Mouse (Mus musculus): ENCODE measurements around the gene Top1. TPM values are rescaled to one million over a fixed set of nuclear protein-coding genes. Genes with fewer than 3 reads are reported as not detected.
A peak's percentile ranks its signal among the peaks of the same experiment; 100 is the strongest.

Top1 gene
- polyA plus RNA-seq, 1 experiment from 2014 or later: 103 TPM

- 90% methylated on average over 3 of the region's 3 CpGs for WGBS (ENCODE audit: missing documents)
- H3K4me3 ChIP-seq (ENCODE audit: inconsistent target): no peak overlapping the region
- peaks cover 94% of the 10 kb centered on the region for H3K36me3 ChIP-seq (ENCODE audit: inconsistent target)
- no peaks in the 10 kb centered on the region for H3K79me2 ChIP-seq (ENCODE audit: inconsistent target)
- no peak overlapping the region for H3K27ac ChIP-seq
Observed at GRCm38 (mm10) chr2:160718811-160719210, 73.1 kb downstream of the Top1 start.

GRCm38 (mm10) chr2:160722714-160723113, 77.0 kb downstream of the Top1 start:
- 91% methylated on average over 4 of the region's 4 CpGs for WGBS (ENCODE audit: missing documents)

GRCm38 (mm10) chr2:160723613-160724375, 78.1 kb downstream of the Top1 start:
- H3K4me3 ChIP-seq (ENCODE audit: inconsistent target): no peak overlapping the region
- no peaks in the 10 kb centered on the region for H3K79me2 ChIP-seq (ENCODE audit: inconsistent target)
- no peak overlapping the region for H3K27ac ChIP-seq
- peaks cover 45% of the 10 kb centered on the region for H3K36me3 ChIP-seq (ENCODE audit: inconsistent target)
- 84% methylated on average over 4 of the region's 4 CpGs for WGBS (ENCODE audit: missing documents)

More at GRCm38 (mm10) chr2:160722714-160723113, 77.0 kb downstream of the Top1 start:
- H3K79me2 ChIP-seq (ENCODE audit: inconsistent target): no peaks in the 10 kb centered on the region
- H3K4me3 ChIP-seq (ENCODE audit: inconsistent target): no peak overlapping the region
- no peak overlapping the region for H3K27ac ChIP-seq
- H3K36me3 ChIP-seq (ENCODE audit: inconsistent target): peaks cover 56% of the 10 kb centered on the region

- WGBS (ENCODE audit: missing documents): 75% methylated on average over 5 of the region's 5 CpGs
- H3K79me2 ChIP-seq (ENCODE audit: inconsistent target): no peaks in the 10 kb centered on the region
- no peak overlapping the region for H3K4me3 ChIP-seq (ENCODE audit: inconsistent target)
- H3K36me3 ChIP-seq (ENCODE audit: inconsistent target): peaks cover 38% of the 10 kb centered on the region
- H3K27ac ChIP-seq: no peak overlapping the region
Observed at GRCm38 (mm10) chr2:160724536-160724935, 78.8 kb downstream of the Top1 start.

- H3K36me3 ChIP-seq (ENCODE audit: inconsistent target): peaks cover 24% of the 10 kb centered on the region
- no peaks in the 10 kb centered on the region for H3K79me2 ChIP-seq (ENCODE audit: inconsistent target)
- WGBS (ENCODE audit: missing documents): 95% methylated on average over 6 of the region's 6 CpGs
- H3K4me3 ChIP-seq (ENCODE audit: inconsistent target): no peak overlapping the region
- H3K27ac ChIP-seq: no peak overlapping the region
Observed at GRCm38 (mm10) chr2:160725877-160726864, 80.5 kb downstream of the Top1 start.

DNA sequence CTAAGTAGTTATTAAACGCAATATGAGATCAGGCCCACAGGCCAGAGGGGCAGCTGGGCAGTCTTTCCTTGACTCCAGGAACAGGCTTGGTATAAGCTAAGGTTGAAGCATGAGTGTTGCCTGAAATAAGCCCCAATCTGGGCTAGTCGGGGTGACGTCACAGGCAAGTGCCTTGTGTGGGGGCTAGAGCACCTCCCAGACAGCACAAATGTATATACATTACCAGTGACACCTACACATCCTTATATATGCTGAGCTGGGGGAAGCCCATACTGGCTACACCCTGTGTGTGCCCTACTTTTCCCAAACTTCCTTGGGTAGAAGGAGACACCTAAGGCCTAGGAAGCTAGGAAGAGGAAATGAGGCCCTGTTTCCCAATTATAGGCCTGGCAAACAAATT, 83.3 kb downstream of the Top1 start:
- no peaks in the 10 kb centered on the region for H3K79me2 ChIP-seq (ENCODE audit: inconsistent target)
- 86% methylated on average over 3 of the region's 3 CpGs for WGBS (ENCODE audit: missing documents)
- H3K27ac ChIP-seq: no peak overlapping the region
- H3K36me3 ChIP-seq (ENCODE audit: inconsistent target): no peaks in the 10 kb centered on the region
- no peak overlapping the region for H3K4me3 ChIP-seq (ENCODE audit: inconsistent target)

DNA sequence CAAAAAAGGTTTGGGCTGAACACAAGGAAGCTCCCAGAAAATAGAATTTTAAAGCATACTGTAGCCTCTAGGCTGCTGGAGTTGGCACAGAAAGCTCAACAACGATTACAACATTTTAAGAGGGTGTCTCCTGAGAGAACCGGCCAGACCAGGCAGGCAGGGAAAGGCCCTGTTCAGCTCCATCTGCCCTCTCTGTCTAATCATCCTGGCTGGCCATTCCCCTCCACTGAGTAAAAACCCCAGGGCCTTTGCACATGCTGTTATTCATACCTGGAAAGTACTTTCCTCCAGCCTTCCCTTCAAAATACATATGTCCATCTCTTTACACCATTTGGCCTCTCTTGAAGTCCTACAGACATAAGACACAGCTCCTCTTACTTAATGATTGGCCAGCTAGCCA, 83.7 kb downstream of the Top1 start:
- H3K27ac ChIP-seq: no peak overlapping the region
- H3K36me3 ChIP-seq (ENCODE audit: inconsistent target): no peaks in the 10 kb centered on the region
- H3K4me3 ChIP-seq (ENCODE audit: inconsistent target): no peak overlapping the region
- 81% methylated on average over 2 of the region's 2 CpGs for WGBS (ENCODE audit: missing documents)
- no peaks in the 10 kb centered on the region for H3K79me2 ChIP-seq (ENCODE audit: inconsistent target)

GRCm38 (mm10) chr2:160729851-160730796, 84.4 kb downstream of the Top1 start:
- WGBS (ENCODE audit: missing documents): 29% methylated on average over 17 of the region's 17 CpGs
- Histone ChIP-seq H3K79me2 (ENCODE audit: inconsistent target) (no peaks in the 10 kb centered on the region), H3K4me3 (ENCODE audit: inconsistent target) (no peak overlapping the region), H3K27ac (no peak overlapping the region), H3K36me3 (ENCODE audit: inconsistent target) (no peaks in the 10 kb centered on the region)

DNA sequence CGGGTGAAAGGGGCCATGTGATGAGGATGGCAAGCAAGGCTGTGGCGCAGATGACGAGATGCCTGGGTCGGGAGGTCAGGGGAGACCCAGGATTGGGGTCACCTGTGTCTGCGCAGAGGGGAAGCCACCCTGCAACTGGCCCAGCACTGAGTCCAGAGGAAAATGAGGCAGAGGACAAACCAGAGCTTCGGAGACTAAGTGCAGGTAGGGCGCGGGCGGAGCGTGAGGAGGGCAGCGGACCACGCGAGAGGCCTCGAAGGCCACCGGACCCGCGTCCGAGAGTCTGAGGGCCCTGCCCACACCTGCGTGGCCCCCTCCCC, 85.1 kb downstream of the Top1 start:
- no peak overlapping the region for H3K27ac ChIP-seq
- 9% methylated on average over 19 of the region's 19 CpGs for WGBS (ENCODE audit: missing documents)

GRCm38 (mm10) chr2:160731117-160731838, 85.6 kb downstream of the Top1 start, which contains the start of gene Plcg1:
Plcg1 (plus strand) TSS chr2:160731300.
- WGBS (ENCODE audit: missing documents): under 1% methylated on average over 85 of the region's 99 CpGs
- Histone ChIP-seq H3K4me3 (ENCODE audit: inconsistent target) (peak within 1 kb of the TSS; percentile 15; the same call in 1 of the 2 replicates), H3K79me2 (ENCODE audit: inconsistent target) (no peaks in the 10 kb centered on the region), H3K27ac (no peak within 1 kb of the TSS), H3K36me3 (ENCODE audit: inconsistent target) (no peaks in the 10 kb centered on the region)

More for the DNA sequence above, 85.1 kb downstream of the Top1 start:
- no peaks in the 10 kb centered on the region for H3K79me2 ChIP-seq (ENCODE audit: inconsistent target)
- H3K4me3 ChIP-seq (ENCODE audit: inconsistent target): no peak overlapping the region
- H3K36me3 ChIP-seq (ENCODE audit: inconsistent target): no peaks in the 10 kb centered on the region

DNA sequence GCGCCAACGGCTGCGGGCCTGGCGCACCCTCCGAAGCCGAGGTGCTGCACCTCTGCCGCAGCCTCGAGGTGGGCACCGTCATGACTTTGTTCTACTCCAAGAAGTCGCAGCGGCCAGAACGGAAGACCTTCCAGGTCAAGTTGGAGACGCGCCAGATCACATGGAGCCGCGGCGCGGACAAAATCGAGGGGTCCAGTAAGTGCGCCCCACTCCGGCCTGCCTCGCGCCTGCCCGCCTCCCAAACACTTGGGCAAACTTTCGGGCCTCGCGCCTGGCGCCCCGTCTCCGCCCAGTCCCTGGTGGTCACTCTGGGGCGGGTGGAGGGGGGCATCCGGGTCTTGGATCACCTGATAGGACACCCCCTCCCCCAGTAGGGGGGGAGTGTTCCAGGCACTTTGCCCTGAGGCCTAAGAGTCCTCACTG, 86.2 kb downstream of the Top1 start:
- 1% methylated on average over 32 of the region's 32 CpGs for WGBS (ENCODE audit: missing documents)

GRCm38 (mm10) chr2:160732420-160732995, 86.8 kb downstream of the Top1 start:
- H3K79me2 ChIP-seq (ENCODE audit: inconsistent target): no peaks in the 10 kb centered on the region
- H3K4me3 ChIP-seq (ENCODE audit: inconsistent target): peak overlapping the region; percentile 15; the same call in 1 of the 2 replicates
- WGBS (ENCODE audit: missing documents): 45% methylated on average over 9 of the region's 9 CpGs
- H3K36me3 ChIP-seq (ENCODE audit: inconsistent target): no peaks in the 10 kb centered on the region
- H3K27ac ChIP-seq: no peak overlapping the region

More for the DNA sequence above, 86.2 kb downstream of the Top1 start:
- peak overlapping the region; percentile 15; the same call in 1 of the 2 replicates for H3K4me3 ChIP-seq (ENCODE audit: inconsistent target)
- no peaks in the 10 kb centered on the region for H3K79me2 ChIP-seq (ENCODE audit: inconsistent target)
- no peak overlapping the region for H3K27ac ChIP-seq
- no peaks in the 10 kb centered on the region for H3K36me3 ChIP-seq (ENCODE audit: inconsistent target)

GRCm38 (mm10) chr2:160733131-160733531, 87.4 kb downstream of the Top1 start:
- Histone ChIP-seq H3K36me3 (ENCODE audit: inconsistent target) (no peaks in the 10 kb centered on the region), H3K27ac (no peak overlapping the region), H3K4me3 (ENCODE audit: inconsistent target) (no peak overlapping the region), H3K79me2 (ENCODE audit: inconsistent target) (no peaks in the 10 kb centered on the region)
- 51% methylated on average over 6 of the region's 7 CpGs for WGBS (ENCODE audit: missing documents)
